Mouse (Mus musculus) spleen, postnatal 10 days (tissue): ENCODE results near the gene Dap3.
"Not testable (repeated sequence)": the region's sequence is repeated elsewhere in the genome, so short reads cannot be mapped to it uniquely, and the experiment has no call there.

Experiments used
- DNase-seq, 2 experiments: peaks; one replicate each; pipeline ENCODE4 v3.0.0; 2021 to 2022; ENCODE audit warnings: low spot score in 2 of 2

Dap3 gene

DNA sequence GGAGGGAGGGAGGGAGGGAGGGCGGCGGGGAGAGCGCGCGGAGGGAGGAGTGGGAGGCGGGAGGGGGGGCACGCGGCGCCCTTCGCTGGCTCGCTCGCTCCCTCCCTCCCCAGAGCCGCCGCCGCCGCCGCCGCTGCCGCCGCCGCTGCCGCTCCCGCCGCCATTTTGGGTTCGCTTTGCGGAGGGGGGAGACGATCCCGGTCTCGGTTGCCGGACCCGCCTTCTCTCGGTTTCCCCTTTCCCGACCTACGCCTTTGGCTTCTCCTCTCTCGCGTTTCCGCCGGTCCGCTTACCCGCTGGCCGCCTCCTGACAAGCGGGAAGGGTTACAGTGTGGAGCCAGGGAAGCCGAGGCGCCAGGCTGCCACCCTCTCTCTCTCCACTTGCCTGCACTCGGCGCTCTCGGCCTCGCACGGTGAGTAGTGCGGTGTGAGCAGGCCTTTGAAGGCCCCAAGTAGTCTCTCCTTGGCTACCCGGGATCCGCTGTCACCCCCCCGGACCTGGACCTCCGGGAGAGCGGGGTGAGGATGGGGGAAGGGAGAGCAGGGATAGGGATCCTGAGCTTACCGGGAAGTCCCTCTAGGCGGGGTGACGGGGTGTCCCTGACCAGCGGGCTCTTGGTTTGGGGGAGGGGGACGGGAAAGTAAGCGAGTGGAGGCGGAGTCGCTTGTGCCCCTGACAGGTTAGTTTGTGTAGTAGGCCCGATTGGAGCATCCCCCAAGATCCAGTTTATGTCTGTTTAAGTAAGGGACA lies at the start of gene Dap3, which contains the start of gene Ash1l:
TSS of gene Dap3 (minus strand) at position 606 of the 751 bp plus-strand sequence.
TSS of gene Ash1l (plus strand) at position 47 of the 751 bp plus-strand sequence.
- DNase-seq, result peak; percentile 85 to 90

- no peak for DNase-seq
These were observed 41.8 kb upstream of the Dap3 start for GRCm38 (mm10) chr3:88992793-88993192.

DNA sequence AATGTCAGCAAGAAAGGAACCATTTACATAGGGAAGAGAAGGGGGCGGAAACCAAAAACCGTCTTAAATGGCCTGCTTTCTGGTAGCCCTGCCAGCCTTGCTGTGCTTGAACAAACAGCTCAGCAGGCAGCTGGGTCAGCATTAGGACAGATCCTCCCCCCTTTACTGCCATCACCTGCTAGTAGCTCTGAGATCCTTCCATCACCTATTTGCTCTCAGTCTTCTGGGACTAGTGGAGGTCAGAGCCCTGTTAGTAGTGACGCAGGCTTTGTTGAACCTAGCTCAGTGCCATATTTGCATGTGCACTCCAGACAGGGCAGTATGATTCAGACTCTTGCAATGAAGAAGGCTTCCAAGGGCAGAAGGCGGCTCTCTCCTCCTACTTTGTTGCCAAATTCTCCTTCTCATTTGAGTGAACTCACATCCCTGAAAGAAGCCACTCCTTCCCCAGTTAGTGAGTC lies 33.0 kb upstream of the Dap3 start:
- no peak for DNase-seq

- DNase-seq, result no peak
These were observed 30.4 kb upstream of the Dap3 start for GRCm38 (mm10) chr3:88981206-88982010.

DNA sequence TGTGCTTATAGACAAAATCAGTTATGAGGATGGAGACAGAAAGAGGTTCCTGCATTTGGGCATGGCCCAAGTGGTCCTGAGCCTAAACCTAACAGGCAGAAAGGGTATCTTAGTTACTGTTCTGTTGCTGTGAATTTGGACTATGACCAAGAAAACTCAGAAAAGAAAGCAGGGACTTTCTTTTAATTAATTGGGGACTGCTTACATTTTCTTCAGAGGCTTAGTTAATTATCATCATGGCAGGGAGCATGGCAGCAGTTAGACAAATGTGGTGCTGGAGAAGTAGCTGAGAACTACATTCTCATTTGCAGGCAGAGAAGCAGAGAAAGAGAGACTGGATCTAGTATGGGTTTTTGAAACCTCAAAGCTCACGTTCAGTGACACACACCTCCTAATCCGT lies 24.0 kb upstream of the Dap3 start:
- DNase-seq, result no peak

DNA sequence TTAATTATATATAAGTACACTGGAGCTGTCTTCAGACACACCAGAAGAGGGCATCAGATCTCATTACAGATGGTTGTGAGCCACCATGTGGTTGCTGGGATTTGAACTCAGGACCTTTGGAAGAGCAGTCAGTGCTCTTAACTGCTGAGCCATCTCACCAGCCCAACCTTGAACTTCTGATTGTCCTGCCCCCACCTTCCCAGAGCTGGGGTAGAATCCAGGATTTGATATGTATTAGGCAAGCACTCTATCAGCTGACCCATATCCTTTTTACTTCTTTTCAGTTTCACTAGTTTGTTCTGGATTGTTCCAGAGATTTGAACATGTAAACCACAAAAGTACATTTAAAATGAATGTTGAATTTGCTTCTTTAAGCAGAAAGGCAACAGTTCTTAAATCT lies 12.2 kb upstream of the Dap3 start:
- DNase-seq, result not testable (repeated sequence)

- no peak for DNase-seq
These were observed 2.8 kb upstream of the Dap3 start for GRCm38 (mm10) chr3:88953736-88954135.

GRCm38 (mm10) chr3:88953246-88953645 lies 2.3 kb upstream of the Dap3 start:
- no peak for DNase-seq

DNA sequence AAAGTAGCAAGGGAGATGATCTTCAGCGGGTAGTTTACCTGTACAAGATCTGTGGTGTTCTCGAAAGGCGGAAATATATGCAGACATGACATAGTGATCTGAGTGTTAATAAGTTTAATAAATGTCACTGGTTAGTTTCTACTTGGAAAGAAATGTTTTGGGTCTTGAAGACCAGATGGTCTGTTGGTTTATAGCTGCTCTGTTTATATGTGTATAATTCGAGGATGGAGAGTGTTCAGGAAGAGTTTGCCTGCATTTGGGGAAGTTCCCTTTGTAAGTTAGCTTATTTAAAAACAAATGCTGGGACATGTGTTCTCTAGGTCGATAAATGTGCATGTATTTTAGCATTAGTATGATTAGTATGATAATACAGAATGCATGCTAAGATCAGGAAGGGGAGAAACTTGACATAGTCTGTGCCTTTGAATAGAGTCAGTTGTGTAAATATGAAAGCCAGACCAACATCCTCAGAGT lies 383 bp upstream of the Dap3 start:
- no peak for DNase-seq

DNA sequence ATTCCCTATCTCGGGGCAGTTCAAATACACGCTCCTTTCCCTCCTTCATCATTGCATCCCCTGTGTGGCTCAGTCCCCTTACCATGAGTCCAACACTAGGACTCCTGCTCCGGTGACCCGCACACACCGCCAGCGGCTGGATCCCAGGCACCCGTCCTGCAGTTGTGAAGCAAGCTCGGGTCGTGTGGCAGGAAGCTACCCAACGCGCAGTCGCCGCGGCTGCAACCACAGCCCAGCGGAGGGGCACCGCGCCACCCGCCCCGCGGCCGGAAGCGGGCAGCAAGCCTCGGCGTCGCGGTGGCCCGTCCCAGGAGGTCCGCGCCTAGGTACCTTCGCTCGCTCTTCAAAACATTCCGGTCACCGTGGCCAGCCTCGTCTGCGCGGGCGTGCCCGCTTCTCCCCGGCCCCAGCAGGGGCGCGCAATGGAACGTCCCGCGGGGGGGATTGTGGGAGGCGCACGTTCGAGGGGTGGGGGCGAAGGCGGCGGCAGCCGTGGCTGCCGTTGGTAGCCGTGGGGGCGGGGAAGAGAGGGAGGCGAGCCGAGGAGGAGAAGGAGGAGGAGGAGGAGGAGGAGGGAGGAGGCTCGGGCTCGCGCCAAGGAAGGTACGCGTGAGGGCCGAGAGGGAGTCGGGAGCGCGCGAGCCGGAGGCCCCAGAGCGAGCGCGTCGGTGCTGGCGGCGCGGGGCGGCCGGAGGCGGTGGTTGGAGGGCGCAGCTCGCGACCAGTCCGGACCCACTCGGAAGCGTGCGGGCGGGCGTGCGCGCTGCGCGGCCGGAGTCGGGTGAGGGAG lies 1.0 kb downstream of the Dap3 start:
- DNase-seq, result peak; percentile 83 to 93

DNA sequence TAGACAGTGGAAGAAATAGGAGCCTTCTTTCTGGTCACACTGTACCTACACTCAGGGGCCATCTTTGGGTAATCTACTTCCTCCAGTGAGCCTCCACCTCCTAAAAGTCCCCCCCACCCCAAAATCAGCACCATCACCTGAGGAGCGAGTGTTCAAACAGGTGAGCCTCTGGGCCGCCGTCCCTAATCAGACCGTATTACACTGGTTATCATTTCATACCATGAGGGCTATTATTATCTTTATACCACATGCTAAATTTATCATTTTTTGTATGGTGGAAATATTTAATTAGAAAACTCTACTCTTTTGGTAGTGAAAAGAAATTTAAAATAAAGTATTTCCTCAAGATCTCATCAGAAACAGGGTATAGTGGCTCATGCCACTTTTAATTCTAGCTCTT lies 6.9 kb downstream of the Dap3 start:
- DNase-seq, result peak in 1 of 2 experiments; percentile 10

- DNase-seq, result no peak
These were observed 8.6 kb downstream of the Dap3 start for GRCm38 (mm10) chr3:88942316-88942880.

DNA sequence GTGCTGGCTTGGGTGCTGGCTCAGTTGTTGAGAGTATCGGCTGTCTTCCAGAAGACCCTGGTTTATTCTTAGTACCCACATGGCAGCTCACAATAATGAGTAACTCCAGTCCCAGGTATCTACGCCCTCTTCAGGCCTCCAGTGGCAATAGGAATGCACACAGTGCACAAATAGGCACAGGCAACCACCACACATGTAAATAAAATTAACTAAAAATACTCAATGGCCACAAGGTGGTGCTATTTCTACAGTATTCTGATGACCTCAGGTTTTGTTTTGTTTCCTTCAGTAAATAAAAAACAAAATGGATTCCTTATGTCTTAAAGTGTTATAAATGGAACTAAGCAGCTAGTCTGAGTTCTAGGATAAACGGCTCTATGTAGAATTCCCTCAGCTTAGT lies 11.2 kb downstream of the Dap3 start:
- DNase-seq, result no peak

- no peak for DNase-seq
These were observed 11.9 kb downstream of the Dap3 start for GRCm38 (mm10) chr3:88939071-88939470.

GRCm38 (mm10) chr3:88929501-88929900 lies 21.5 kb downstream of the Dap3 start:
- DNase-seq, result no peak

DNA sequence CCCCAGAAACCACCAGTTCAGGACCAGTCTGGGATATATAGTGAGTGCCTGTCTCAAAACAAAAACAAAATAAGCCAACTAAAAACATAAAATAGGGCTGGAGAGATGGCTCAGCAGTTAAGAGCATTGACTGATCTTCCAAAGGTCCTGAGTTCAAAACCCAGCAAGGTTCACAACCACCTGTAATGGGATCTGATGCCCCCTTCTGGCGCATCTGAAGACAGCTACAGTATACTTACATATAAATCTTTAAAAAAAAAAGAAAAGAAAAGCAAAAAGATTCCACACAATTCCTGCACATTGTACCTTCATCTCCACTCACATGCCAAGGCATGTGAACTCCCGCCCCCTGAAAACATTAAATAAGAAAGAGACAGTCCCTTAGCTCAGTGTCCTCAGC lies 25.3 kb downstream of the Dap3 start:
- DNase-seq, result no peak

GRCm38 (mm10) chr3:88923989-88924591 lies 26.9 kb downstream of the Dap3 start:
- DNase-seq, result peak in 1 of 2 experiments; percentile 34

DNA sequence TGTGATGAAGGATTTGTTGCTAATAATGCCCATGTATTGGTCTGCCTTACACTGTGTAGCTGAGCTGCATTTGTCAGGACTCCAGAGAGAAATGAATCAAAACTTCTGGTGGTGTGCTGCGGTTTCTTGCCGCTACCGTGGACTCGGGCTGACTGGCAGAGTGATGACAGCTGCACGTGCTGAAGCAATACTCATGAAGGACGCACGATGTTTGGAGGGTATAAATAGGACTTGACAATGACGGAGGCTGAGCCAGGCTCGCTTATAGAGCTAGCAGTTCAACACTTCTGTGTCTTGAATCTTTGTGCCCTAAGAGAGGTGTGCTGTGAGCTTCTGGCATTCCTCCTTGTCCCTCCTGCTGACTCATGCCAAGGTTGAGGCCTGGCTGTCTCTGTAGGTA lies 29.6 kb downstream of the Dap3 start:
- DNase-seq, result no peak

GRCm38 (mm10) chr3:88918981-88919380 lies 32.0 kb downstream of the Dap3 start:
- no peak for DNase-seq

- peak in 1 of 2 experiments; percentile 20 for DNase-seq
These were observed 36.6 kb downstream of the Dap3 start for GRCm38 (mm10) chr3:88914384-88914810.
